Mouse (Mus musculus) left cerebral cortex, adult 2 months (tissue): ENCODE measurements around the gene Ccdc141. TPM values are rescaled to one million over a fixed set of nuclear protein-coding genes. Genes with fewer than 3 reads are reported as not detected.
A peak's percentile ranks its signal among the peaks of the same experiment; 100 is the strongest.

Source experiments
- DNase-seq, 2 experiments: peaks; one replicate each; pipeline ENCODE4 v3.0.0; 2021 to 2022; ENCODE audit warnings: low spot score in 2 of 2, mixed read lengths in 1 of 2; ENCODE audit errors: extremely low spot score in 1 of 2
- H3K27ac ChIP-seq: fragments of 200-600 bp; 2 replicates; pipeline ENCODE4 v1.8.1; 2022
- H3K4me3 ChIP-seq: fragments of 200-600 bp; 2 replicates; pipeline ENCODE4 v1.8.1; 2022
- CTCF ChIP-seq: fragments of 200-600 bp; IDR thresholded peaks from 2 replicates; pipeline ENCODE4 v1.8.1; 2022; ENCODE audit warnings: antibody characterized with exemption, mild to moderate bottlenecking, moderate library complexity
- intact Hi-C: fragments of 180-260 bp; cut with DNase I; formaldehyde crosslinking; loops from one replicate; pipeline ENCODE4 v1.15.1; 2025
- total RNA-seq, 2 experiments: library from RNA; stranded (reverse); gene quantifications; 2 replicates each; pipeline ENCODE4 v1.2.3; 2021

The Ccdc141 gene
- total RNA-seq, 2 experiments from 2014 or later = 18.5 to 28.2 TPM

GRCm38 (mm10) chr2:77190301-77190700 is 19.9 kb upstream of the Ccdc141 start:
- no peak overlapping the region for H3K4me3 ChIP-seq
- no peak overlapping the region for H3K27ac ChIP-seq
- intact Hi-C loops = loop anchor here (5.0 kb wide), 1 partner anchor 152 kb away; no protein-coding TSS in a partner anchor
- no peak for TF ChIP-seq CTCF
- DNase-seq = no peak

- DNase-seq = no peak
- no peak for TF ChIP-seq CTCF
- no peak overlapping the region for H3K27ac ChIP-seq
- intact Hi-C loops = loop anchor here (5.0 kb wide), 1 partner anchor 153 kb away; no protein-coding TSS in a partner anchor
- H3K4me3 ChIP-seq = no peak overlapping the region
These were observed 19.2 kb upstream of the Ccdc141 start for GRCm38 (mm10) chr2:77189671-77190070.

- no peak for TF ChIP-seq CTCF
- no peak for DNase-seq
- H3K27ac ChIP-seq = no peak overlapping the region
- intact Hi-C loops = no loop called here
- H3K4me3 ChIP-seq = no peak overlapping the region
These were observed 17.1 kb upstream of the Ccdc141 start for GRCm38 (mm10) chr2:77187501-77187900.

GRCm38 (mm10) chr2:77186912-77187311 is 16.5 kb upstream of the Ccdc141 start:
- H3K27ac ChIP-seq = no peak overlapping the region
- intact Hi-C loops = no loop called here
- TF ChIP-seq CTCF = no peak
- no peak overlapping the region for H3K4me3 ChIP-seq
- DNase-seq = no peak

- Histone ChIP-seq H3K27ac (peak overlapping the region; percentile 66), H3K4me3 (no peak overlapping the region)
- intact Hi-C loops = no loop called here
- no peak for TF ChIP-seq CTCF
- DNase-seq = no peak
These were observed 13.7 kb upstream of the Ccdc141 start for GRCm38 (mm10) chr2:77184049-77184571.

- TF ChIP-seq CTCF = no peak
- Histone ChIP-seq H3K27ac (peak overlapping the region; percentile 66), H3K4me3 (no peak overlapping the region)
- intact Hi-C loops = no loop called here
- no peak for DNase-seq
These were observed 13.2 kb upstream of the Ccdc141 start for GRCm38 (mm10) chr2:77183646-77184045.

- DNase-seq = no peak
- no peak for TF ChIP-seq CTCF
- intact Hi-C loops = no loop called here
- Histone ChIP-seq H3K27ac (peak overlapping the region; percentile 57; the same call in 1 of the 2 replicates), H3K4me3 (no peak overlapping the region)
These were observed 12.6 kb upstream of the Ccdc141 start for GRCm38 (mm10) chr2:77182996-77183380.

GRCm38 (mm10) chr2:77182271-77182995 is 12.0 kb upstream of the Ccdc141 start:
- intact Hi-C loops = no loop called here
- DNase-seq = no peak
- Histone ChIP-seq H3K27ac (peak overlapping the region; percentile 57; the same call in 1 of the 2 replicates), H3K4me3 (no peak overlapping the region)
- TF ChIP-seq CTCF = no peak

GRCm38 (mm10) chr2:77177472-77177871 is 7.0 kb upstream of the Ccdc141 start:
- Histone ChIP-seq H3K27ac (peak overlapping the region; percentile 36), H3K4me3 (no peak overlapping the region)
- DNase-seq = no peak
- no peak for TF ChIP-seq CTCF
- intact Hi-C loops = no loop called here

- Histone ChIP-seq H3K4me3 (no peak overlapping the region), H3K27ac (no peak overlapping the region)
- TF ChIP-seq CTCF = no peak
- DNase-seq = no peak
- intact Hi-C loops = no loop called here
These were observed 6.0 kb upstream of the Ccdc141 start for GRCm38 (mm10) chr2:77176413-77176812.

- H3K27ac ChIP-seq = peak overlapping the region; percentile 67
These were observed 5.0 kb upstream of the Ccdc141 start for GRCm38 (mm10) chr2:77175411-77175810.

GRCm38 (mm10) chr2:77174313-77174712 is 3.9 kb upstream of the Ccdc141 start:
- intact Hi-C loops = no loop called here
- no peak for TF ChIP-seq CTCF
- peak overlapping the region; percentile 32; the same call in 1 of the 2 replicates for H3K27ac ChIP-seq
- no peak for DNase-seq
- no peak overlapping the region for H3K4me3 ChIP-seq

More at GRCm38 (mm10) chr2:77175411-77175810, 5.0 kb upstream of the Ccdc141 start:
- TF ChIP-seq CTCF = no peak
- no peak overlapping the region for H3K4me3 ChIP-seq
- intact Hi-C loops = no loop called here
- no peak for DNase-seq
